Mouse (Mus musculus) liver, embryonic 13.5 days (tissue): ENCODE measurements at regions not wholly inside any gene's neighbourhood (a gene's known extent, or its start where the extent isn't known, plus 50 kb on each side); places are given as distances from the start of the nearest gene placed in this dataset.

Experiments used
- ATAC-seq: fragments of 200-750 bp; cut with Nextera tagmentation; 2 replicates; pipeline ENCODE4 v1.8.0; 2017; ENCODE audit warnings: low read depth, mild to moderate bottlenecking, moderate number of reproducible peaks, moderate library complexity
- DNase-seq: peaks from one replicate; pipeline ENCODE4 v3.0.0; 2022
- H3K27ac ChIP-seq: fragments of 300-500 bp; sonication (generic); 2 replicates; pipeline ENCODE4 v1.5.1; 2015; ENCODE audit warnings: moderate library complexity, mild to moderate bottlenecking, inconsistent platforms
- H3K27me3 ChIP-seq: fragments of 300-500 bp; sonication (generic); 2 replicates; pipeline ENCODE4 v1.6.1; 2015; ENCODE audit warnings: mild to moderate bottlenecking, inconsistent platforms
- H3K36me3 ChIP-seq: fragments of 300-500 bp; sonication (generic); 2 replicates; pipeline ENCODE4 v1.6.1; 2015; ENCODE audit warnings: mild to moderate bottlenecking, inconsistent platforms
- H3K4me1 ChIP-seq: fragments of 300-500 bp; sonication (generic); replicated peaks from 2 replicates; pipeline ENCODE4 v1.6.1; 2015; ENCODE audit warnings: inconsistent platforms
- H3K4me2 ChIP-seq: fragments of 300-500 bp; sonication (generic); 2 replicates; pipeline ENCODE4 v1.6.1; 2015; ENCODE audit warnings: inconsistent platforms, mild to moderate bottlenecking, moderate library complexity
- H3K4me3 ChIP-seq: fragments of 300-500 bp; sonication (generic); replicated peaks from 2 replicates; pipeline ENCODE4 v1.5.1; 2015; ENCODE audit warnings: mild to moderate bottlenecking, inconsistent platforms
- H3K9ac ChIP-seq: fragments of 300-500 bp; sonication (generic); 2 replicates; pipeline ENCODE4 v1.6.1; 2015; ENCODE audit warnings: mild to moderate bottlenecking, inconsistent platforms
- H3K9me3 ChIP-seq: fragments of 300-500 bp; sonication (generic); replicated peaks from 2 replicates; pipeline ENCODE4 v1.6.1; 2016; ENCODE audit warnings: inconsistent platforms
- WGBS: fragments of 180-500 bp; shearing (Covaris S2); methylation state at CpG from one replicate; pipeline ENCODE4 v1.1.7; 2015; ENCODE audit not compliant: insufficient replicate concordance; 5-methylcytosine and 5-hydroxymethylcytosine counted together

GRCm38 (mm10) chr11:32965418-32965817, 141.0 kb upstream of the Smim23 start:
- Histone ChIP-seq H3K27ac (no peak overlapping the region), H3K4me3 (no peak overlapping the region), H3K4me1 (no peaks in the 10 kb centered on the region), H3K4me2 (no peak overlapping the region), H3K27me3 (no peaks in the 10 kb centered on the region), H3K9me3 (no peaks in the 10 kb centered on the region), H3K36me3 (no peaks in the 10 kb centered on the region), H3K9ac (no peak overlapping the region)
- 47% methylated on average over 2 of the region's 2 CpGs for WGBS
- ATAC-seq (no peak), DNase-seq (no peak)

DNA sequence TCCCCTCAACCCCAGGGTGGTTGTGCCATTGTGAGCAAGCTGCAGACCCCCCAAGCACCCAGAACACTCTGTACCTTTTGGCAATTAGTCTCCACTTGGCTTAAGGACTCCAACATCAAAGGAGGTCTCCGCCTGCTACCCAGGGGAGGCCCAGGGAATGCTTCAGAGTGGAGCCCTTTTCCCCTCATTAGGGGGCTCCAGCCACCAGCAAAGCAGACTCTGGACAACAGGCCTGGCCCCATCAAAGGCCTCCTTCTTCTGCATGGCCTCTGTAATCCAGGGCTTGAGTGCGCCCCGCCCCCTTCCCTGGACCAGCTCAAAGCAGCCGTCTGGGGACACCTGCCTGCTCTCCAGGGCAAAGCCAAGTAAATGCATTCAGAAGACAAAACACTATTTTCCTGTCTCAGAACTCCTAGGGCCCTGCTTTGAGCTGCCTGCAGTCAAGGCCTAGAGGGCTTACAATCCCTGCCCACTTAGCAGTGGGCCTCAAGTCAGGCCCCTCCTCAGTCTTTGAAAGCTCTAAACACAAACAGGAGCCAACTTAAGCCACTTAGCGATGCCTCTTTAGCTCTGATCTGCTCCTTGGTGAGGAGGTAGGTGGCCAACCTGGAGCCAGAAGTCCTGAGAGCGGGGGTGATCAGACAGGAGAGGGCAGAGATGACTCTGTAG, 139.4 kb upstream of the Smim23 start:
- H3K4me2 ChIP-seq: no peak overlapping the region
- H3K36me3 ChIP-seq: no peaks in the 10 kb centered on the region
- H3K4me1 ChIP-seq: no peaks in the 10 kb centered on the region
- DNase-seq: no peak
- 56% methylated on average over 6 of the region's 6 CpGs for WGBS
- H3K4me3 ChIP-seq: no peak overlapping the region
- H3K27ac ChIP-seq: no peak overlapping the region
- ATAC-seq: no peak
- no peak overlapping the region for H3K9ac ChIP-seq
- no peaks in the 10 kb centered on the region for H3K27me3 ChIP-seq
- H3K9me3 ChIP-seq: no peaks in the 10 kb centered on the region

DNA sequence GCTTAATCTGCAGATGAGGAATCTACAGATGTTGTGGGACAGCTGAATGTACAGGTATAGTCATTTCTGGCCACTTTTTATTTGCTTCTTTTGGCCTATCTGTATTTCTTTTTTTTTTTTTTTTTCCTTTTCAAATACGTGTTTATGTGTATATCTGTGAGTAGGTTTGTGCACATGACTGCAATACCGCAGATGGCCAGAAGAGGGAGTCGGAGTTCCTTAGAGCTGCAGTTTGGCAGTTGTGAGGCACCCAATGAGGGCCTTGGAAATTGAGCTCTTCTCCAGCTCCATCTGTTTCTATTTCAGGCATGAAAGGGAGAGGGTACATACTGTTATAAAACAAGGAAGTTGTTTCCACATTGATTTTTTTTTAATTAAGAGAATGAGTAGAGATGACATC, 137.2 kb upstream of the Smim23 start:
- no peak overlapping the region for H3K4me2 ChIP-seq
- H3K9ac ChIP-seq: no peak overlapping the region
- no peak overlapping the region for H3K27ac ChIP-seq
- 59% methylated on average over 3 of the region's 3 CpGs for WGBS
- H3K27me3 ChIP-seq: no peaks in the 10 kb centered on the region
- H3K4me3 ChIP-seq: no peak overlapping the region
- ATAC-seq (no peak), DNase-seq (no peak)
- H3K9me3 ChIP-seq: no peaks in the 10 kb centered on the region
- no peaks in the 10 kb centered on the region for H3K36me3 ChIP-seq
- no peaks in the 10 kb centered on the region for H3K4me1 ChIP-seq

- no peak for DNase-seq
Observed at GRCm38 (mm10) chr11:32958961-32959360, 134.6 kb upstream of the Smim23 start.

GRCm38 (mm10) chr11:32956993-32957392, 132.6 kb upstream of the Smim23 start:
- Histone ChIP-seq H3K27me3 (no peaks in the 10 kb centered on the region), H3K4me1 (no peaks in the 10 kb centered on the region), H3K9ac (no peak overlapping the region), H3K36me3 (no peaks in the 10 kb centered on the region), H3K4me2 (no peak overlapping the region), H3K4me3 (no peak overlapping the region), H3K9me3 (no peaks in the 10 kb centered on the region), H3K27ac (no peak overlapping the region)
- no peak for DNase-seq
- 31% methylated on average over 7 of the region's 7 CpGs for WGBS
- ATAC-seq: no peak

More at GRCm38 (mm10) chr11:32958961-32959360, 134.6 kb upstream of the Smim23 start:
- H3K4me1 ChIP-seq: no peaks in the 10 kb centered on the region
- no peaks in the 10 kb centered on the region for H3K9me3 ChIP-seq
- WGBS: 60% methylated on average over 5 of the region's 5 CpGs
- H3K27me3 ChIP-seq: no peaks in the 10 kb centered on the region
- H3K36me3 ChIP-seq: no peaks in the 10 kb centered on the region
- no peak overlapping the region for H3K4me3 ChIP-seq
- ATAC-seq: no peak
- H3K27ac ChIP-seq: no peak overlapping the region
- H3K4me2 ChIP-seq: no peak overlapping the region
- H3K9ac ChIP-seq: no peak overlapping the region

- no peaks in the 10 kb centered on the region for H3K4me1 ChIP-seq
- no peaks in the 10 kb centered on the region for H3K27me3 ChIP-seq
- no peak overlapping the region for H3K4me2 ChIP-seq
- H3K36me3 ChIP-seq: no peaks in the 10 kb centered on the region
- H3K9me3 ChIP-seq: no peaks in the 10 kb centered on the region
- no peak overlapping the region for H3K27ac ChIP-seq
- H3K9ac ChIP-seq: no peak overlapping the region
- H3K4me3 ChIP-seq: no peak overlapping the region
- DNase-seq: no peak
- ATAC-seq: no peak
Observed at GRCm38 (mm10) chr11:32952271-32952670, 127.9 kb upstream of the Smim23 start.

- Histone ChIP-seq H3K9me3 (no peaks in the 10 kb centered on the region), H3K9ac (no peak overlapping the region), H3K27me3 (no peaks in the 10 kb centered on the region), H3K4me2 (no peak overlapping the region), H3K4me1 (0 out of 2 replicates have a peak, but pooled peaks cover 6% of the 10 kb centered on the region), H3K36me3 (no peaks in the 10 kb centered on the region), H3K27ac (no peak overlapping the region), H3K4me3 (no peak overlapping the region)
- DNase-seq: no peak
- 67% methylated on average over 4 of the region's 4 CpGs for WGBS
- ATAC-seq: no peak
Observed at GRCm38 (mm10) chr11:32948132-32948531, 123.7 kb upstream of the Smim23 start.

- H3K9me3 ChIP-seq: no peaks in the 10 kb centered on the region
- DNase-seq (no peak), ATAC-seq (no peak)
- H3K27ac ChIP-seq: no peak overlapping the region
- H3K36me3 ChIP-seq: no peaks in the 10 kb centered on the region
- 22% methylated on average over 3 of the region's 3 CpGs for WGBS
- H3K4me3 ChIP-seq: no peak overlapping the region
- 0 out of 2 replicates have a peak, but pooled peaks cover 6% of the 10 kb centered on the region for H3K4me1 ChIP-seq
- no peaks in the 10 kb centered on the region for H3K27me3 ChIP-seq
- H3K4me2 ChIP-seq: no peak overlapping the region
- no peak overlapping the region for H3K9ac ChIP-seq
Observed at GRCm38 (mm10) chr11:32946481-32947001, 122.1 kb upstream of the Smim23 start.

- Histone ChIP-seq H3K27me3 (no peaks in the 10 kb centered on the region), H3K9ac (no peak overlapping the region), H3K4me3 (no peak overlapping the region), H3K4me1 (0 out of 2 replicates have a peak, but pooled peaks cover 6% of the 10 kb centered on the region), H3K4me2 (no peak overlapping the region), H3K36me3 (no peaks in the 10 kb centered on the region), H3K9me3 (no peaks in the 10 kb centered on the region), H3K27ac (no peak overlapping the region)
- DNase-seq (no peak), ATAC-seq (no peak)
- 55% methylated on average over 2 of the region's 2 CpGs for WGBS
Observed at GRCm38 (mm10) chr11:32945071-32945470, 120.7 kb upstream of the Smim23 start.

- H3K4me1 ChIP-seq: 0 out of 2 replicates have a peak, but pooled peaks cover 6% of the 10 kb centered on the region
- H3K36me3 ChIP-seq: no peaks in the 10 kb centered on the region
- H3K27me3 ChIP-seq: no peaks in the 10 kb centered on the region
- no peak overlapping the region for H3K27ac ChIP-seq
- H3K9me3 ChIP-seq: no peaks in the 10 kb centered on the region
- 54% methylated on average over 5 of the region's 5 CpGs for WGBS
- H3K4me3 ChIP-seq: no peak overlapping the region
- DNase-seq (no peak), ATAC-seq (no peak)
- H3K4me2 ChIP-seq: no peak overlapping the region
- no peak overlapping the region for H3K9ac ChIP-seq
Observed at GRCm38 (mm10) chr11:32941331-32942009, 117.1 kb upstream of the Smim23 start.

- DNase-seq: no peak
- no peaks in the 10 kb centered on the region for H3K27me3 ChIP-seq
- H3K9ac ChIP-seq: no peak overlapping the region
- no peak overlapping the region for H3K27ac ChIP-seq
- 73% methylated on average over 1 of the region's 1 CpGs for WGBS
- H3K36me3 ChIP-seq: no peaks in the 10 kb centered on the region
- no peaks in the 10 kb centered on the region for H3K4me1 ChIP-seq
- H3K4me3 ChIP-seq: no peak overlapping the region
- H3K9me3 ChIP-seq: no peaks in the 10 kb centered on the region
- no peak for ATAC-seq
- H3K4me2 ChIP-seq: no peak overlapping the region
Observed at GRCm38 (mm10) chr11:32939102-32939501, 114.7 kb upstream of the Smim23 start.

- Histone ChIP-seq H3K27ac (no peak overlapping the region), H3K27me3 (no peaks in the 10 kb centered on the region), H3K9ac (no peak overlapping the region), H3K36me3 (no peaks in the 10 kb centered on the region), H3K9me3 (no peaks in the 10 kb centered on the region), H3K4me1 (no peaks in the 10 kb centered on the region), H3K4me3 (no peak overlapping the region), H3K4me2 (no peak overlapping the region)
- DNase-seq (no peak), ATAC-seq (no peak)
- 21% methylated on average over 1 of the region's 1 CpGs for WGBS
Observed at GRCm38 (mm10) chr11:32937167-32937566, 112.8 kb upstream of the Smim23 start.
